Comparison of ENCODE assay signal across 15 mouse cellular contexts in the genomic region with DNA sequence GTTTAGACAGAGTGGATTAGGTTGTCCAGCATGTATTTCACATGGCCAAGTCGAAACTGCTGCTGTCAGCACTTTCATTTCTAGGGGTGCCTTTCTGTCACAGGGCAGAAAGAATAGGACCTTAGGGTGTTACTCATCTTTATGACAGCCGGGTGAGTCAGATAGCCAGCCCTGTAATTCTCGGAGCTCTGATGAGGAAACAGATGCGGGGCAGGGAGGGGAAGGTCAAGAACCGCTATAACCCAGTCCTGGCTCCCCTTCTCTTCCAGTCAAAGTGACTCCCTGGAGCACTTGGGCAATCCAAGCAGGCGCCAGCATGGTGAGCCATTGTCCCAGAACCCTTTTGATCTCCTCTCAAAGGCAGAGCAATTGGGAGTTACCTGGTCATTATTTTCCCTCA.
DNase-seq lines count a peak whose midpoint lies in the region; ATAC-seq and TF ChIP-seq lines count a peak whose summit lies in the region.
"Had no signal": no experiment of that assay in that cellular context is flagged by ENCODE, and none has a peak within 500 bp of the region (broad histone marks: within the 10 kb centered on the region; RNA-seq: fewer than 3 reads in every experiment).

No protein-coding gene starts in this region.

- H3K79me2 ChIP-seq in CH12.LX (replicated peaks; ENCODE audit: control insufficient read depth, extremely low read depth, insufficient read depth, poor library complexity, severe bottlenecking), result no peaks in the 10 kb centered on the region

- 27% methylated on average over 6 of the region's 6 CpGs for WGBS in liver, embryonic 15.5 days (ENCODE audit: insufficient replicate concordance)
- 75% methylated on average over 6 of the region's 6 CpGs for WGBS in forebrain, embryonic 13.5 days

- H3K4me3 ChIP-seq in CH12.LX (replicated peaks in 1 of 3; ENCODE audit: low read depth in 2 of 3, low read length in 2 of 3, poor library complexity in 1 of 3), result no peak overlapping the region
- H3K4me3 ChIP-seq in liver, embryonic 15.5 days (replicated peaks), result no peak overlapping the region
- no peak overlapping the region for H3K4me3 ChIP-seq in forebrain, embryonic 13.5 days
- H3K4me3 ChIP-seq: embryonic facial prominence, embryonic 13.5 days; hindbrain, embryonic 12.5 days; limb, embryonic 15.5 days had no signal

- H3K9ac ChIP-seq in CH12.LX (ENCODE audit: insufficient read depth, low read depth), result no peak overlapping the region
- no peak overlapping the region for H3K9ac ChIP-seq in liver, embryonic 15.5 days
- no peak overlapping the region for H3K9ac ChIP-seq in forebrain, embryonic 13.5 days
- H3K9ac ChIP-seq: embryonic facial prominence, embryonic 13.5 days; forebrain, postnatal 0 days; hindbrain, embryonic 12.5 days; limb, embryonic 15.5 days had no signal

- no peak for TF ChIP-seq CTCF in CH12.LX (conservative IDR thresholded peaks at IDR 0.05 in 1 of 2, IDR thresholded peaks at IDR 0.05 in 1 of 2; ENCODE audit: low read depth in 2 of 2, low read length in 2 of 2)

- no peak overlapping the region for H3K4me2 ChIP-seq in CH12.LX (ENCODE audit: insufficient read depth, low read depth, poor library complexity, severe bottlenecking)
- peak overlapping the region; percentile 39 for H3K4me2 ChIP-seq in liver, embryonic 15.5 days
- no peak overlapping the region for H3K4me2 ChIP-seq in forebrain, embryonic 13.5 days
- H3K4me2 ChIP-seq: embryonic facial prominence, embryonic 13.5 days; heart, embryonic 11.5 days; hindbrain, embryonic 12.5 days; limb, embryonic 15.5 days had no signal

- in situ Hi-C loops in CH12.LX (cut with MboI; ENCODE audit: low pct_ligation_motif_present, low pct_unique_long_range_greater_than_20kb, low sequenced_read_pairs), result no loop called here

- H3K27ac ChIP-seq in CH12.LX (ENCODE audit: insufficient read depth, low read depth), result no peak overlapping the region
- peak overlapping the region; percentile 38; the same call in 1 of the 2 replicates for H3K27ac ChIP-seq in liver, embryonic 15.5 days (replicated peaks)
- H3K27ac ChIP-seq in forebrain, embryonic 13.5 days, result no peak overlapping the region
- H3K27ac ChIP-seq: embryonic facial prominence, embryonic 13.5 days; hindbrain, embryonic 12.5 days; limb, embryonic 15.5 days had no signal

- no peak for TF ChIP-seq EP300 in CH12.LX (IDR thresholded peaks at IDR 0.05; ENCODE audit: low read length)

- no peak for TF ChIP-seq POLR2A in CH12.LX (IDR thresholded peaks at IDR 0.05; ENCODE audit: low read depth, low read length)

- H3K4me1 ChIP-seq in CH12.LX (ENCODE audit: control insufficient read depth in 1 of 2, insufficient read depth in 2 of 2), result peaks cover 0 to 4% of the 10 kb centered on the region in 2 experiments; a peak in 2 of 4 replicates
- H3K4me1 ChIP-seq in liver, embryonic 15.5 days (replicated peaks), result peaks cover 63% of the 10 kb centered on the region
- H3K4me1 ChIP-seq in forebrain, embryonic 13.5 days, result no peaks in the 10 kb centered on the region
- H3K4me1 ChIP-seq: hindbrain, embryonic 12.5 days had no signal

- DNase-seq in 3T3-L1 (ENCODE audit: low read depth, low spot score) (peak; percentile 81), CH12.LX (ENCODE audit: extremely low read depth) (no peak)
- DNase-seq in adrenal gland, postnatal 25 days, result peak; percentile 51
- no peak for DNase-seq in embryo, embryonic 10 days (ENCODE audit: low spot score)
- DNase-seq in embryo, embryonic 10.5 days (ENCODE audit: low spot score), result no peak
- DNase-seq: cerebellum, adult 11 months; forebrain, postnatal 0 days; layer of hippocampus, adult 9-11 months; right cerebral cortex, postnatal 14 days had no signal

- no peaks in the 10 kb centered on the region for H3K36me3 ChIP-seq in CH12.LX (replicated peaks in 1 of 2; ENCODE audit: control insufficient read depth in 1 of 2, insufficient read depth in 1 of 2, low read length in 1 of 2)
- no peaks in the 10 kb centered on the region for H3K36me3 ChIP-seq in liver, embryonic 15.5 days (replicated peaks)
- no peaks in the 10 kb centered on the region for H3K36me3 ChIP-seq in forebrain, embryonic 13.5 days (ENCODE audit: poor library complexity, severe bottlenecking)
- H3K36me3 ChIP-seq: embryonic facial prominence, embryonic 13.5 days; hindbrain, embryonic 12.5 days; limb, embryonic 15.5 days had no signal

- TF ChIP-seq RAD21 in CH12.LX (IDR thresholded peaks at IDR 0.05; ENCODE audit: low read depth, low read length), result no peak

- ATAC-seq in liver, embryonic 15.5 days (ENCODE audit: insufficient read depth), result no peak
- no peak for ATAC-seq in forebrain, embryonic 13.5 days
- ATAC-seq: forebrain, postnatal 0 days had no signal

- no peaks in the 10 kb centered on the region for H3K9me3 ChIP-seq in CH12.LX (replicated peaks; ENCODE audit: low read length)
- H3K9me3 ChIP-seq in liver, embryonic 15.5 days (replicated peaks), result no peaks in the 10 kb centered on the region
- no peaks in the 10 kb centered on the region for H3K9me3 ChIP-seq in forebrain, embryonic 13.5 days (replicated peaks)
- H3K9me3 ChIP-seq: embryonic facial prominence, embryonic 13.5 days; hindbrain, embryonic 12.5 days; limb, embryonic 15.5 days had no signal

- dilution Hi-C loops in CH12.LX (cut with MboI; ENCODE audit: extremely low pct_ligation_motif_present, extremely low pct_unique_long_range_greater_than_20kb, low sequenced_read_pairs), result no loop called here

- H3K27me3 ChIP-seq in CH12.LX (replicated peaks), result no peaks in the 10 kb centered on the region
- H3K27me3 ChIP-seq in liver, embryonic 15.5 days, result no peaks in the 10 kb centered on the region
- H3K27me3 ChIP-seq in forebrain, embryonic 13.5 days, result no peaks in the 10 kb centered on the region
- H3K27me3 ChIP-seq: embryonic facial prominence, embryonic 13.5 days; hindbrain, embryonic 12.5 days; limb, embryonic 15.5 days had no signal

TF ChIP-seq in CH12.LX, 34 proteins besides CTCF, POLR2A, EP300 and RAD21:
- TF ChIP-seq ZKSCAN1 (IDR thresholded peaks at IDR 0.05; ENCODE audit: borderline replicate concordance, low read depth, low read length) (no peak), HCFC1 (IDR thresholded peaks at IDR 0.05; ENCODE audit: low read depth, low read length) (no peak), JUN (IDR thresholded peaks at IDR 0.05; ENCODE audit: insufficient read depth, low read depth, low read length) (no peak), ETS1 (conservative IDR thresholded peaks at IDR 0.05; ENCODE audit: low read depth, low read length) (no peak), TCF12 (IDR thresholded peaks at IDR 0.05; ENCODE audit: low read depth, low read length) (no peak), NRF1 (IDR thresholded peaks at IDR 0.05; ENCODE audit: low read depth, low read length) (no peak), NELFE (IDR thresholded peaks at IDR 0.05; ENCODE audit: low read depth, low read length) (no peak), ZNF384 (IDR thresholded peaks at IDR 0.05; ENCODE audit: low read depth, low read length) (no peak), MAFK (IDR thresholded peaks at IDR 0.05; ENCODE audit: insufficient replicate concordance, low read length) (peak; percentile 89)

Comparison
In these comparisons a context has a peak if more than half of its experiments do, and no peak if none do; other contexts are left out.
1. DNase-seq: peak in 3T3-L1 (single experiment) and adrenal gland, postnatal 25 days (single experiment); none in CH12.LX (single experiment), embryo, embryonic 10 days (single experiment) and embryo, embryonic 10.5 days (single experiment).